Mouse (Mus musculus): Measurements from ENCODE around the gene Olfr414. TPM values are rescaled to one million over a fixed set of nuclear protein-coding genes. Genes with fewer than 3 reads are reported as not detected.

Gene Olfr414
- 0.24 TPM in 1 of 2 replicates, not detected in the other for polyA plus RNA-seq (2012; ENCODE audit: insufficient read depth, insufficient read length, missing spikeins)

DNA sequence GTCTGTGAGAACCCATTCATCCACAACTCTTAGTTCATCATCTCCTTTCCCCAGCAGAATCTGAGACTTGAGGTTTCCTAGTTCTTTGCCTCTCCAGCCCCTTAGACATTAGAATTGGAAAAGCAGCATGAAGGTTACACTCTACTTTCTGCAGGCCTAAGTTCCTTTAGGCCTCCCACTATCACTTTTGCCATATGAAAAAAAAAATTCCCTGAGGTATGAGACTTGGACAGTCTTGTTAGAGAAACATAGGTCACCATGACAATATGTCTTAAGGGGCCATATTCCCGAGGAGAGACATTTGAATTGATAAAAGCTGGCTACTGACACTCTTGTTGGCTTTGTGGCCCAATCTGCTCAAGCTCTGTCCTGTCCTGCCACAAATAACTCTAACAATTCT lies at the start of gene Olfr414:
Olfr414 (plus strand) TSS at position 301 of the 400 bp plus-strand sequence.
- Histone ChIP-seq H3K27ac (ENCODE audit: insufficient read depth, low read depth, low read length) (no peak within 1 kb of the TSS), H3K4me3 (ENCODE audit: insufficient read depth, low read length) (no peak within 1 kb of the TSS)

DNA sequence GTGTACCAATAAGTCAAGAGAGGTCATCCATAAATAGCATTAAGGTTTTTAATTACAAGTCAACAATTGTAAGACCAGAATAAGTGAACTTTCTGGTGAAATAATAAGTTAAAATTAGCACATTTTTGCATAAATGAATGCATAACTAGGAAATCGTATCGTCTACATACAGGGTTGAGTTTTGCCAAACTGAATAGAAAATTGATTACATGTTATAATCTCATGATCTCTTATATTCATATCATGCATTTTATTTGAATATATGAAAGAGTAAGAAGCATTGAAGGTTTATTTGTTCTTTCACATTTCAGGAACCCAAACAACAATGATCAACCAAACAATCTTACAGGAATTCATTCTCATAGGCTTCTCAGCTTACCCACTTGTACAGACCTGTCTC lies 33.1 kb upstream of the Olfr414 start, which contains the start of gene Olfr248:
Olfr248 (plus strand) TSS at position 301 of the 400 bp plus-strand sequence.
- no peak within 1 kb of the TSS for H3K4me3 ChIP-seq (ENCODE audit: insufficient read depth, low read length)
- H3K4me1 ChIP-seq (ENCODE audit: control insufficient read depth, insufficient read depth, low read length), result no peaks in the 10 kb centered on the region
- H3K27ac ChIP-seq (ENCODE audit: insufficient read depth, low read depth, low read length), result no peak within 1 kb of the TSS
- no peak for TF ChIP-seq CTCF (IDR thresholded peaks at IDR 0.05; ENCODE audit: low read depth, low read length)
- no peak for TF ChIP-seq POLR2A (IDR thresholded peaks at IDR 0.05; ENCODE audit: borderline replicate concordance, low read depth, low read length)

More for the DNA sequence above, at the start of gene Olfr414:
- no peaks in the 10 kb centered on the region for H3K4me1 ChIP-seq (ENCODE audit: control insufficient read depth, insufficient read depth, low read length)
- TF ChIP-seq CTCF (IDR thresholded peaks at IDR 0.05; ENCODE audit: low read depth, low read length) (no peak), POLR2A (IDR thresholded peaks at IDR 0.05; ENCODE audit: borderline replicate concordance, low read depth, low read length) (no peak)

DNA sequence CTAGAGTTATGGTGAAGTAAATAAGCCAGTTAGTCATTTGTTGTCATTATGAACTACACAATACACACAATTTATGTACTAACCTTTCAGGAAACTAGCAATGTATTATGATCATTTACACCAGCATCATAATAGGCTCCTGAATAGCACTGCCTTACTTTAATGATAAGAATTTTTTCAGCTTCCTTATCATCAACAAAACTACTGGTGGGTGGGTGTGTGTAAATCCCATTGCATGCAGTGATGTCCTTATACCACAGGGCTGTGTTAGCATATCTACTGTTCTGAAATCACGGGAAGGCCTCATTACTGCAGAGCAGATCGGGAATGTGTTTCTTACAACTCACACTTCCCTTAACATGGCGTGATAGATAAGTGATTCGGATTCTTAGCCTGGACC lies 905 bp upstream of the Olfr414 start:
- no peak for TF ChIP-seq CTCF (IDR thresholded peaks at IDR 0.05; ENCODE audit: low read depth, low read length)
- no peak for TF ChIP-seq POLR2A (IDR thresholded peaks at IDR 0.05; ENCODE audit: borderline replicate concordance, low read depth, low read length)
- H3K27ac ChIP-seq (ENCODE audit: insufficient read depth, low read depth, low read length), result no peak overlapping the region
- no peaks in the 10 kb centered on the region for H3K4me1 ChIP-seq (ENCODE audit: control insufficient read depth, insufficient read depth, low read length)
- H3K4me3 ChIP-seq (ENCODE audit: insufficient read depth, low read length), result no peak overlapping the region

DNA sequence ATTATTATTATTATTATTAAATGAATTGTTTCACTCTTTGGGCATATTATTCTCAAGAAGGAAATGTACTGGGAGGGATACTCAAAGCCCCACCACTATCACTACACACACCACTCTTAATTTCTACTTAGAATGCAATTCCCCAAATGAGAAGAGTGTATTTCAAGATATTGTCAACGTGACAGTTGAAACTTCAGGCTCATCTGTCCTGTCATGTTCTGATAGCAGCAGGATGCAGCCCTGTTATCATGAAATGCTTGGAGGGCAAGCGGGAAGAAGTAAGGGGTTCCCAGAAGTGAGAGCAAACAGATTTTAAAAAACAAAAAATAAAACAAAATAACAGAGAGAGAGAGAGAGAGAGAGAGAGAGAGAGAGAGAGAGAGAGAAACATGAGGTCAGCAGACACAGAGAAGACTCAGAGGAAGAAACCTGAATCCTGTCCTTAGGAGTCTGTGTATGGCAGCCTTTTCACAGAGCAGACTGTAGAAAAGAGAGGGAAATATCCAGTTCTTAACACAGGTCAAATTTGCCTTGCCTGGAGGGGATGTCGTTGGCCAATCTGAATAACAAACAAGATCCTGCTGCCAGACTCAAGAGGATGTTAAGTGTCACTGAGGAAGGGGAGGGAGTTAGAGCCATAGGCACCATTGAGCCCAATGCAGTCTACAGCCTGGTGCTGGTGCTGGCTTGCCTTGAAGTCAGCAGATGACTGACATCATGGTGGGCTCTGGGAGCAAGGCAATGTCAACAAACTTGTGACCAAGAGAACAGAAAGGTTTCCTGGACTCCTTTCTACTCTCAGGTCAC lies 2.5 kb downstream of the Olfr414 start:
- TF ChIP-seq POLR2A (IDR thresholded peaks at IDR 0.05; ENCODE audit: borderline replicate concordance, low read depth, low read length) (no peak), CTCF (IDR thresholded peaks at IDR 0.05; ENCODE audit: low read depth, low read length) (no peak)
- Histone ChIP-seq H3K4me3 (ENCODE audit: insufficient read depth, low read length) (no peak overlapping the region), H3K4me1 (ENCODE audit: control insufficient read depth, insufficient read depth, low read length) (no peaks in the 10 kb centered on the region), H3K27ac (ENCODE audit: insufficient read depth, low read depth, low read length) (no peak overlapping the region)

DNA sequence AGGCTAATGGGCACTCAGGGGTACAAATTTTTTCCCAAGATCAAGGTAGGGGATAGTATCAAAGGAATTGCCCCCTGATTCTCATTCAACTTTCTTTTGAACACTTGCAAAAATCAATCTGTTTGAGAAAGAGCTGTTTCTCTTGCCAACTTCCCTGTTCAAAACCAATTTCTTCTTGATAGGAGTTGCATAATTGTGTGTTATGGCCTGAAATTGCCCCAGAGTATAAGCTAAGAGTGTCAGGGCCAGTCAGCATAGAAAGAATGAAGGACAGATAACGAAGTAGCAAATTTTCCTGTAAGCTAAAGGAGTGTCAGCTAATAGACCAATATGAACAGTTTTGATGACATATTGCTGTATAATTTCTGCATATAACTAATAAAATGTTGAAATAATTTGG lies 3.5 kb downstream of the Olfr414 start:
- no peak for TF ChIP-seq POLR2A (IDR thresholded peaks at IDR 0.05; ENCODE audit: borderline replicate concordance, low read depth, low read length)
- TF ChIP-seq CTCF (IDR thresholded peaks at IDR 0.05; ENCODE audit: low read depth, low read length), result no peak
- no peak overlapping the region for H3K4me3 ChIP-seq (ENCODE audit: insufficient read depth, low read length)

DNA sequence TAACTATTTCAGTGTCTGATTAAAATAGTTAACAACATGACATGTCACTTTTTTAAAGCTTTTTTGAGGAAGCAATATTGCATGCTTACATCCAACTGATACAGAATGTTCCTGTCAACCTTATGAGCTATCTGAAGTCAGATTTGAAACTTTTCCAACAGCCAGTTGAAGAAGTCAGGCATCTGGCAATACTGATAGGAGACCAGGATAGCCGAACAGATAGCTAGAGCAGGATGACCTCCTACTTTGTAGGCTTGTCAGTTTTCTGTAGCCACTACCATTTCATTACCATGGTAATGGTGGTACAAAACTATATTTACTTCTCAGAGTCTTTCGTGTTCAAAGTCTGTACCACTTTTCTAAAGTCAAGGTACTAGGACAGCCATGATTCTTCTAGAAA lies 4.5 kb downstream of the Olfr414 start:
- H3K27ac ChIP-seq (ENCODE audit: insufficient read depth, low read depth, low read length), result no peak overlapping the region
- no peaks in the 10 kb centered on the region for H3K4me1 ChIP-seq (ENCODE audit: control insufficient read depth, insufficient read depth, low read length)
- TF ChIP-seq POLR2A (IDR thresholded peaks at IDR 0.05; ENCODE audit: borderline replicate concordance, low read depth, low read length) (no peak), CTCF (IDR thresholded peaks at IDR 0.05; ENCODE audit: low read depth, low read length) (no peak)
- H3K4me3 ChIP-seq (ENCODE audit: insufficient read depth, low read length), result no peak overlapping the region

More for the DNA sequence above, 3.5 kb downstream of the Olfr414 start:
- Histone ChIP-seq H3K4me1 (ENCODE audit: control insufficient read depth, insufficient read depth, low read length) (no peaks in the 10 kb centered on the region), H3K27ac (ENCODE audit: insufficient read depth, low read depth, low read length) (no peak overlapping the region)

DNA sequence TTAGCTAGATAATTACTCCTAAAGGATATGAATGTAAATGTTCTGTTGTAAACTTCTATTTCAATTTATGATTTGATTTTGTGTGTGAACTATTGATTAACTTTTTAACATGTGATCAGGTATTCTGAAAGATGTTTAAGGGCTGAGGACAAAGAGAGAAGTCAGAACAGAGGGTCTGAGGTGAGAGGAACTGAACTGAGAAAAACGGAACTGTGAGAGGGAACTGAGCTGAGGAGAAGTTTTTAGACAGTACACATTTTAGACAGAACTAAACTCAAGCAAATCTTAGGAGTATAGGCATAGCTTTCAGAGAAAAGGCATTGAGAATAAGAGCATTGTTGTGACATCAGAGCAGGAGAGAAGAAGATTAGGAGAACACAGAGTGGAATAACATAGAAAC lies 10.3 kb downstream of the Olfr414 start:
- Histone ChIP-seq H3K4me1 (ENCODE audit: control insufficient read depth, insufficient read depth, low read length) (no peaks in the 10 kb centered on the region), H3K27ac (ENCODE audit: insufficient read depth, low read depth, low read length) (no peak overlapping the region), H3K4me3 (ENCODE audit: insufficient read depth, low read length) (no peak overlapping the region)
- TF ChIP-seq CTCF (IDR thresholded peaks at IDR 0.05; ENCODE audit: low read depth, low read length), result no peak
- no peak for TF ChIP-seq POLR2A (IDR thresholded peaks at IDR 0.05; ENCODE audit: borderline replicate concordance, low read depth, low read length)

DNA sequence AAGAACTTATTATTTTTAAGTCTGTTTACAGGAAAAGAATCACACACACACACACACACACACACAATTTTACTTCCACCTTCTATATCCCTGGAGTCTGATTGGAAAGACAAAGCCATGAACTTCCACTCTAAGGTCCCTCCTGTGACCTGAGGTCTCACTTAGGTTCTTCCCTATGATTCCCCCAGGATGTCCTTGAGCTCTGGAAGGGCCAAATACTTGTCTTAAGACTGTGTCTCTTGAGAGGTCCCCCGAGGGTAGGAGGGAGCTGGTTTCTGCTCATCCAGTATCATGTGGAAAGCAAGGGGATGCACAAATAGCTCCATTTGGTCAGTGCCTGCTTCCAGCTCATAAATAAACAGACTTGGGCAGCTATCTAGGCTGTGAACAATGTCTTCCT lies 17.9 kb downstream of the Olfr414 start, which contains the start of gene Olfr220:
Olfr220 (plus strand) TSS at position 301 of the 400 bp plus-strand sequence.
- no peak within 1 kb of the TSS for H3K27ac ChIP-seq (ENCODE audit: insufficient read depth, low read depth, low read length)
- no peak within 1 kb of the TSS for H3K4me3 ChIP-seq (ENCODE audit: insufficient read depth, low read length)
- H3K4me1 ChIP-seq (ENCODE audit: control insufficient read depth, insufficient read depth, low read length), result no peaks in the 10 kb centered on the region
- no peak for TF ChIP-seq POLR2A (IDR thresholded peaks at IDR 0.05; ENCODE audit: borderline replicate concordance, low read depth, low read length)
- no peak for TF ChIP-seq CTCF (IDR thresholded peaks at IDR 0.05; ENCODE audit: low read depth, low read length)

DNA sequence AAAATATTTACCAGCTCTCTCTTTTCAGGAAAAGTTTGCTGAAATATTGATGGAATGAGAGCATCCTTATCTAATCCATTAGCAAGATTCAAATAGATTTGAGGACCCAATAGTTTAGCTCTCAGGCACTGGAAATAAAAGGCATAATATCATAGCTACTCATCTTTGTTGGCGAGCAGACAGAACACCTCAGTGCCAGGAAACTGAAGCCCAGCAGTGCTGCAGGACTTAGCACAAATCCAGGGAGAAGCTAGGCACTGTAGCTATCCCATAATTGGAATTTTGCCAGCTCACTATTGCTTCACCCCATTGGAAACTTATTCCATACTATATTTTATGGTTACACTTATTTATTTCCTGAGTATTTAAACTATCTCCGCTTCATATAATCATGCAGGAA lies 31.2 kb downstream of the Olfr414 start:
- TF ChIP-seq POLR2A (IDR thresholded peaks at IDR 0.05; ENCODE audit: borderline replicate concordance, low read depth, low read length), result no peak
- TF ChIP-seq CTCF (IDR thresholded peaks at IDR 0.05; ENCODE audit: low read depth, low read length), result no peak
- no peaks in the 10 kb centered on the region for H3K4me1 ChIP-seq (ENCODE audit: control insufficient read depth, insufficient read depth, low read length)
- H3K4me3 ChIP-seq (ENCODE audit: insufficient read depth, low read length), result no peak overlapping the region
- no peak overlapping the region for H3K27ac ChIP-seq (ENCODE audit: insufficient read depth, low read depth, low read length)

DNA sequence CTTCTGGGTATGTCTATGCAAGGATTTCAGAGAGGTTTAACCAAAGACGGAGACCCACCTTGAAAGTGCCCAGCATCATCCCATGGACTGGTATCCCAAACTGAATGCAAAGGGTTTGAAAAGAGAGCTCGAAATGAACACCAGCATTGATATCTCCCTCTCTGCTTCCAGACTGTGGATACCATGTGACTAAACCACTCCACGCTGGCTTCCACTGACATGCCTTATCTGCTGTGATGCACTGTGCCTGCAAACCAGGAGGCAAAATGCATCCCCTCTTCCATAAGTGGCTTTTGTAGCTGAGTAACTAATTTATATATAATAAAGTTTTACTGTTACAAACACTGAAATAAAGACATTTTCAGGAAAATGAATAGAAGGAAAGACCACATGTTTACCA lies 41.5 kb downstream of the Olfr414 start:
- TF ChIP-seq POLR2A (IDR thresholded peaks at IDR 0.05; ENCODE audit: borderline replicate concordance, low read depth, low read length), result no peak
- TF ChIP-seq CTCF (IDR thresholded peaks at IDR 0.05; ENCODE audit: low read depth, low read length), result no peak
- H3K4me1 ChIP-seq (ENCODE audit: control insufficient read depth, insufficient read depth, low read length), result no peaks in the 10 kb centered on the region
- H3K4me3 ChIP-seq (ENCODE audit: insufficient read depth, low read length), result no peak overlapping the region
- no peak overlapping the region for H3K27ac ChIP-seq (ENCODE audit: insufficient read depth, low read depth, low read length)
